Mouse (Mus musculus): ENCODE data around the gene 3830406C13Rik. TPM values are rescaled to one million over a fixed set of nuclear protein-coding genes. Genes with fewer than 3 reads are reported as not detected.

3830406C13Rik gene
- polyA plus RNA-seq, 1 experiment from 2014 or later = 46.6 TPM

- no peaks in the 10 kb centered on the region for H3K27me3 ChIP-seq (replicated peaks; ENCODE audit: insufficient read depth, low read length)
- ATAC-seq = no peak
- no peak for TF ChIP-seq CTCF (IDR thresholded peaks at IDR 0.05)
- no peak for TF ChIP-seq EP300 (IDR thresholded peaks at IDR 0.05)
- no peak overlapping the region for H3K4me2 ChIP-seq (replicated peaks; ENCODE audit: low read depth, low read length)
- no peak overlapping the region for H3K4me3 ChIP-seq (ENCODE audit: low read depth, low read length)
- H3K9ac ChIP-seq (replicated peaks; ENCODE audit: low read depth) = no peak overlapping the region
- no peak for DNase-seq (ENCODE audit: low spot score)
- H3K27ac ChIP-seq (ENCODE audit: low read length) = no peak overlapping the region
- no peaks in the 10 kb centered on the region for H3K9me3 ChIP-seq (ENCODE audit: low read length)
- H3K4me1 ChIP-seq (ENCODE audit: insufficient read depth, low read depth, low read length) = no peaks in the 10 kb centered on the region
- 0 out of 2 replicates have a peak, but pooled peaks cover 11% of the 10 kb centered on the region for H3K36me3 ChIP-seq (ENCODE audit: insufficient read depth, low read length)
These were observed 15.2 kb downstream of the 3830406C13Rik start for GRCm38 (mm10) chr14:12299171-12299570.

GRCm38 (mm10) chr14:12299654-12300053, 15.7 kb downstream of the 3830406C13Rik start:
- Histone ChIP-seq H3K4me1 (ENCODE audit: insufficient read depth, low read depth, low read length) (no peaks in the 10 kb centered on the region), H3K27ac (ENCODE audit: low read length) (no peak overlapping the region), H3K9ac (replicated peaks; ENCODE audit: low read depth) (no peak overlapping the region), H3K4me2 (replicated peaks; ENCODE audit: low read depth, low read length) (no peak overlapping the region), H3K4me3 (ENCODE audit: low read depth, low read length) (no peak overlapping the region), H3K9me3 (ENCODE audit: low read length) (no peaks in the 10 kb centered on the region), H3K27me3 (replicated peaks; ENCODE audit: insufficient read depth, low read length) (no peaks in the 10 kb centered on the region), H3K36me3 (ENCODE audit: insufficient read depth, low read length) (0 out of 2 replicates have a peak, but pooled peaks cover 11% of the 10 kb centered on the region)
- WGBS = 88% methylated on average over 6 of the region's 6 CpGs
- TF ChIP-seq EP300 (IDR thresholded peaks at IDR 0.05) = no peak
- TF ChIP-seq CTCF (IDR thresholded peaks at IDR 0.05) = no peak
- no peak for DNase-seq (ENCODE audit: low spot score)
- no peak for ATAC-seq

DNA sequence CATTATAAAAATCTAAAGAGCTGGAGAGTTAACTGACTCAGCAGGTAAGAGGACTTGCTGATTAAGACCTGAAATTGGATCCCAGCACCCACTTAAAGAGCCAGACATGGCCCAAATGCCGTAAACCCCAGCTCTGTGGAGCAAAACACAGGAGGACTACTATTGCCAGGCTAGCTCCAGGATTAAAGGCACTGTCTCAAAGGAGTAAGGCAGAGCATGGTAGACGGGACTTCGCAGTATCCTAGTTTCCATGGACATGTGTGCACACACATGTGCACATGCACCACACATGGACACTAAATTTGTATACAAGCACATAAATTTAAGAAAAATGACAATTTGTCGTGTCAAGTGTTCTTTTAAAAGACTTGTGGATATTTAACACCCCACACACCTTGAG, 16.3 kb downstream of the 3830406C13Rik start:
- H3K9me3 ChIP-seq (ENCODE audit: low read length) = no peaks in the 10 kb centered on the region
- no peaks in the 10 kb centered on the region for H3K4me1 ChIP-seq (ENCODE audit: insufficient read depth, low read depth, low read length)
- H3K4me3 ChIP-seq (ENCODE audit: low read depth, low read length) = no peak overlapping the region
- no peak overlapping the region for H3K9ac ChIP-seq (replicated peaks; ENCODE audit: low read depth)
- ATAC-seq (no peak), DNase-seq (ENCODE audit: low spot score) (no peak)
- no peaks in the 10 kb centered on the region for H3K27me3 ChIP-seq (replicated peaks; ENCODE audit: insufficient read depth, low read length)
- no peak for TF ChIP-seq EP300 (IDR thresholded peaks at IDR 0.05)
- no peak for TF ChIP-seq CTCF (IDR thresholded peaks at IDR 0.05)
- WGBS = 79% methylated on average over 4 of the region's 4 CpGs
- H3K4me2 ChIP-seq (replicated peaks; ENCODE audit: low read depth, low read length) = no peak overlapping the region
- 0 out of 2 replicates have a peak, but pooled peaks cover 11% of the 10 kb centered on the region for H3K36me3 ChIP-seq (ENCODE audit: insufficient read depth, low read length)
- no peak overlapping the region for H3K27ac ChIP-seq (ENCODE audit: low read length)

GRCm38 (mm10) chr14:12300677-12301076, 16.7 kb downstream of the 3830406C13Rik start:
- Histone ChIP-seq H3K27ac (ENCODE audit: low read length) (no peak overlapping the region), H3K27me3 (replicated peaks; ENCODE audit: insufficient read depth, low read length) (no peaks in the 10 kb centered on the region), H3K9ac (replicated peaks; ENCODE audit: low read depth) (no peak overlapping the region), H3K9me3 (ENCODE audit: low read length) (no peaks in the 10 kb centered on the region), H3K36me3 (ENCODE audit: insufficient read depth, low read length) (0 out of 2 replicates have a peak, but pooled peaks cover 11% of the 10 kb centered on the region), H3K4me1 (ENCODE audit: insufficient read depth, low read depth, low read length) (no peaks in the 10 kb centered on the region), H3K4me3 (ENCODE audit: low read depth, low read length) (no peak overlapping the region), H3K4me2 (replicated peaks; ENCODE audit: low read depth, low read length) (no peak overlapping the region)
- ATAC-seq (no peak), DNase-seq (ENCODE audit: low spot score) (no peak)
- TF ChIP-seq EP300 (IDR thresholded peaks at IDR 0.05) (no peak), CTCF (IDR thresholded peaks at IDR 0.05) (peak; percentile 40)
- WGBS = 69% methylated on average over 3 of the region's 3 CpGs

DNA sequence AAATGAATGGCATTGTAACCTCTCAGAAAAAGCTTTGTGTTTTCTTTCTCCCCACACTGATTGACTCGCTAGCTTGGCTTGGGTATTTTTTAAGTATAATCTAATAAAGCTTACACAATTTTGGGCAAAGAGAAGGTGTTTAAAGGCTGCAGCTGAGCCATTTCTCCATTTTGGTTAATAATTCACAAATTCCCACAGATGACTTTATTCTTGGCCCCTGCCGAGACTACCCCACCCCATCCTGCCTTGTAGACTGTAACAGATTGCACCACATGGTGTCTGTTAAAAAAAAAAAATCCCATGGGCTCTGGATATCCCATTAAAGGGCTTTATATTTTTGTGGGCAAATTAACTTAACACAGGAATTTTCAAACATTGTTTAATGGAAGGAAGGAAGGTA, 19.1 kb downstream of the 3830406C13Rik start:
- WGBS = 51% methylated on average over 2 of the region's 2 CpGs
- no peaks in the 10 kb centered on the region for H3K9me3 ChIP-seq (ENCODE audit: low read length)
- no peak overlapping the region for H3K4me2 ChIP-seq (replicated peaks; ENCODE audit: low read depth, low read length)
- no peak overlapping the region for H3K9ac ChIP-seq (replicated peaks; ENCODE audit: low read depth)
- H3K27me3 ChIP-seq (replicated peaks; ENCODE audit: insufficient read depth, low read length) = no peaks in the 10 kb centered on the region
- H3K4me3 ChIP-seq (ENCODE audit: low read depth, low read length) = no peak overlapping the region
- H3K4me1 ChIP-seq (ENCODE audit: insufficient read depth, low read depth, low read length) = no peaks in the 10 kb centered on the region
- no peak overlapping the region for H3K27ac ChIP-seq (ENCODE audit: low read length)
- DNase-seq (ENCODE audit: low spot score) (no peak), ATAC-seq (no peak)
- 0 out of 2 replicates have a peak, but pooled peaks cover 7% of the 10 kb centered on the region for H3K36me3 ChIP-seq (ENCODE audit: insufficient read depth, low read length)
- TF ChIP-seq CTCF (IDR thresholded peaks at IDR 0.05) = no peak
- TF ChIP-seq EP300 (IDR thresholded peaks at IDR 0.05) = no peak

GRCm38 (mm10) chr14:12333622-12334021, 49.6 kb downstream of the 3830406C13Rik start:
- Histone ChIP-seq H3K9me3 (ENCODE audit: low read length) (no peaks in the 10 kb centered on the region), H3K4me3 (ENCODE audit: low read depth, low read length) (no peak overlapping the region), H3K27me3 (replicated peaks; ENCODE audit: insufficient read depth, low read length) (peaks cover 17% of the 10 kb centered on the region), H3K27ac (ENCODE audit: low read length) (no peak overlapping the region), H3K4me1 (ENCODE audit: insufficient read depth, low read depth, low read length) (no peaks in the 10 kb centered on the region), H3K4me2 (replicated peaks; ENCODE audit: low read depth, low read length) (no peak overlapping the region), H3K9ac (replicated peaks; ENCODE audit: low read depth) (no peak overlapping the region), H3K36me3 (ENCODE audit: insufficient read depth, low read length) (no peaks in the 10 kb centered on the region)
- TF ChIP-seq EP300 (IDR thresholded peaks at IDR 0.05) (no peak), CTCF (IDR thresholded peaks at IDR 0.05) (no peak)
- 64% methylated on average over 7 of the region's 7 CpGs for WGBS
- DNase-seq (ENCODE audit: low spot score) = no peak
- ATAC-seq = no peak

DNA sequence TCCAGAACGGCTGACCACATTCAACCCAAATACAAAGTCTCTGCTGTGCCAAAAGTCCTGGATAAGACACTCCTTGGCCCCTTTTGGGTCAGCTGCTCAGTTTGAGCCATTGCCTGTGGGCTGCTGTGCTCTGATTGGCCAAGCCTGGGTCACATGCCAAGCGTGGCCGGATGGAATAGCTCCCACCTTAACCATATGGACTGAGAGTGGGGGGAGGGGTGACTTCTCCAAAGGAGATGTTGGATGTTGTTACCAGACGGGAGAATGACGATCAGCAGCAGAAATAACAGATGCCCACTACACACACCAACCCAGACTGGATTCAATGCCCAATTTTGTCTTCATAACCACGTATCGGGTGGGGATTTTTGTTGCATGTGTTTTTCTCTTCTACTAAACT, 51.0 kb downstream of the 3830406C13Rik start:
- H3K27me3 ChIP-seq (replicated peaks; ENCODE audit: insufficient read depth, low read length) = peaks cover 28% of the 10 kb centered on the region
- no peak overlapping the region for H3K4me2 ChIP-seq (replicated peaks; ENCODE audit: low read depth, low read length)
- H3K27ac ChIP-seq (ENCODE audit: low read length) = no peak overlapping the region
- WGBS = 31% methylated on average over 7 of the region's 7 CpGs
- TF ChIP-seq EP300 (IDR thresholded peaks at IDR 0.05) (no peak), CTCF (IDR thresholded peaks at IDR 0.05) (no peak)
- ATAC-seq = no peak
- no peaks in the 10 kb centered on the region for H3K9me3 ChIP-seq (ENCODE audit: low read length)
- no peak overlapping the region for H3K4me3 ChIP-seq (ENCODE audit: low read depth, low read length)
- H3K36me3 ChIP-seq (ENCODE audit: insufficient read depth, low read length) = no peaks in the 10 kb centered on the region
- no peak for DNase-seq (ENCODE audit: low spot score)
- H3K9ac ChIP-seq (replicated peaks; ENCODE audit: low read depth) = no peak overlapping the region
- H3K4me1 ChIP-seq (ENCODE audit: insufficient read depth, low read depth, low read length) = no peaks in the 10 kb centered on the region

All from lung, postnatal 0 days (tissue).